Comparison of ENCODE assay signal across 16 mouse cellular contexts in the genomic region with DNA sequence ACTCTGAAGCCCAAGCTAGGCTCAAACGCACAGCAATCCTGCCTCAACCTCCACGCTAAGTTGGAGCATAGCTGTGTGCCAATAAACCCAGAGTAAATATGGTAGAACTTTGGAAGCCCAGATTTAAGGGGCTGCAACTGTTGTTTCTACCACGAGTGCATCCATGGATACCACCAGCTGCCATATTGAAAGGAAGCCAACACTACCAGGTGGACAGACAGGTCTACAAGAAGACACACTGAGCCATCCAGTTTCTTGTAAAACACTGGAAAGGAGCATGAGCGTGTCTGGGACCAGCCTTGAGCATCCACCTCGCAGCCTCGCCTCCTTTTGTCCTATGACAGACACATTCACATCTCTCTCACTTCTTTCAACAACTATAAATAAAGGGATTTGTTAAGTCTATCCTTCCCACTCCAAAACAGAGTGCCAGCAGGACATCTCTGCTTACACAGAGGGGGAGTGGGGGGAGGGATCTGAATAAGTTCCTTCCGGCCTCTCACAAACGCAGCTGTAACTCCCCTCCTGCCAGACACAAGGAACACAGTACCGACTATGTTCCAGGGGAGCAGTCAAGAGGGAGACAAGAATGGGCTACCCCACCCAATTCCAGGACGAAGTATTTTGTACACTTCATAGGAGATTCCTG.
A peak's percentile ranks its signal among the peaks of the same experiment; 100 is the strongest.
DNase-seq lines count a peak whose midpoint lies in the region; ATAC-seq and TF ChIP-seq lines count a peak whose summit lies in the region.
"Had no signal": no experiment of that assay in that cellular context is flagged by ENCODE, and none has a peak within 500 bp of the region (broad histone marks: within the 10 kb centered on the region; RNA-seq: fewer than 3 reads in every experiment).

No protein-coding gene starts in this region.

- 0 out of 2 replicates have a peak, but pooled peaks cover 4% of the 10 kb centered on the region for H3K36me3 ChIP-seq in intestine, embryonic 14.5 days (ENCODE audit: control insufficient read depth, insufficient read depth, low read length)
- peaks cover 11% of the 10 kb centered on the region for H3K36me3 ChIP-seq in intestine, postnatal 0 days (ENCODE audit: control insufficient read depth, insufficient read depth)
- H3K36me3 ChIP-seq in midbrain, postnatal 0 days (ENCODE audit: insufficient read depth, low read length), result no peaks in the 10 kb centered on the region
- no peaks in the 10 kb centered on the region for H3K36me3 ChIP-seq in midbrain, embryonic 10.5 days
- no peaks in the 10 kb centered on the region for H3K36me3 ChIP-seq in stomach, embryonic 16.5 days (ENCODE audit: control insufficient read depth, insufficient read depth, low read length)
- H3K36me3 ChIP-seq: hindbrain, embryonic 15.5 days; neural tube, embryonic 15.5 days had no signal

- no peak for ATAC-seq in intestine, embryonic 14.5 days (replicated peaks; ENCODE audit: low FRiP score, low TSS enrichment, low read depth)
- ATAC-seq in intestine, postnatal 0 days, result no peak
- ATAC-seq in midbrain, postnatal 0 days (ENCODE audit: low FRiP score), result no peak
- ATAC-seq in stomach, embryonic 16.5 days (ENCODE audit: insufficient read depth, low FRiP score), result no peak
- ATAC-seq: midbrain, embryonic 16.5 days had no signal

- TF ChIP-seq CTCF in intestine, postnatal 0 days (IDR thresholded peaks at IDR 0.05; ENCODE audit: low read depth), result no peak
- TF ChIP-seq CTCF in midbrain, postnatal 0 days (IDR thresholded peaks at IDR 0.05), result no peak

- H3K9me3 ChIP-seq in intestine, embryonic 14.5 days (ENCODE audit: control insufficient read depth, low read length), result no peaks in the 10 kb centered on the region
- no peaks in the 10 kb centered on the region for H3K9me3 ChIP-seq in intestine, postnatal 0 days (ENCODE audit: control insufficient read depth)
- no peaks in the 10 kb centered on the region for H3K9me3 ChIP-seq in midbrain, postnatal 0 days (ENCODE audit: low read length)
- H3K9me3 ChIP-seq in midbrain, embryonic 10.5 days (replicated peaks), result no peaks in the 10 kb centered on the region
- no peaks in the 10 kb centered on the region for H3K9me3 ChIP-seq in stomach, embryonic 16.5 days (replicated peaks; ENCODE audit: control insufficient read depth, low read length)
- H3K9me3 ChIP-seq: hindbrain, embryonic 15.5 days; neural tube, embryonic 15.5 days had no signal

- H3K4me1 ChIP-seq in intestine, embryonic 14.5 days (replicated peaks; ENCODE audit: control insufficient read depth, insufficient read depth, low read length), result peaks cover 29% of the 10 kb centered on the region
- peaks cover 11% of the 10 kb centered on the region; the same call in 1 of the 2 replicates for H3K4me1 ChIP-seq in intestine, postnatal 0 days (replicated peaks; ENCODE audit: control insufficient read depth, insufficient read depth, low read length)
- H3K4me1 ChIP-seq in midbrain, postnatal 0 days (ENCODE audit: insufficient read depth, low read length), result no peaks in the 10 kb centered on the region
- peaks cover 42% of the 10 kb centered on the region for H3K4me1 ChIP-seq in midbrain, embryonic 10.5 days
- H3K4me1 ChIP-seq in stomach, embryonic 16.5 days (ENCODE audit: control insufficient read depth, insufficient read depth, low read length), result peaks cover 29% of the 10 kb centered on the region; the same call in 1 of the 2 replicates
- H3K4me1 ChIP-seq: hindbrain, embryonic 15.5 days had no signal

- WGBS in intestine, embryonic 14.5 days, result 44% methylated on average over 10 of the region's 10 CpGs
- 52% methylated on average over 10 of the region's 10 CpGs for WGBS in intestine, postnatal 0 days
- 36% methylated on average over 10 of the region's 10 CpGs for WGBS in midbrain, postnatal 0 days
- WGBS in midbrain, embryonic 10.5 days, result 46% methylated on average over 10 of the region's 10 CpGs
- 57% methylated on average over 10 of the region's 10 CpGs for WGBS in stomach, embryonic 16.5 days

- H3K27ac ChIP-seq in intestine, embryonic 14.5 days (ENCODE audit: low read depth), result 0 out of 2 replicates have a peak overlapping the region, but pooled peaks have one; percentile 19
- no peak overlapping the region for H3K27ac ChIP-seq in intestine, postnatal 0 days (ENCODE audit: low read depth, low read length)
- no peak overlapping the region for H3K27ac ChIP-seq in midbrain, postnatal 0 days (ENCODE audit: low read depth, low read length)
- no peak overlapping the region for H3K27ac ChIP-seq in midbrain, embryonic 10.5 days (replicated peaks)
- peak overlapping the region; percentile 16; the same call in 1 of the 2 replicates for H3K27ac ChIP-seq in stomach, embryonic 16.5 days (ENCODE audit: low read length)
- H3K27ac ChIP-seq: gastrocnemius, adult 2 months; hindbrain, embryonic 15.5 days; liver, embryonic 14.5 days; neural tube, embryonic 15.5 days had no signal

- H3K4me2 ChIP-seq in intestine, embryonic 14.5 days (ENCODE audit: low read length), result no peak overlapping the region
- H3K4me2 ChIP-seq in intestine, postnatal 0 days (replicated peaks; ENCODE audit: low read depth), result no peak overlapping the region
- H3K4me2 ChIP-seq in midbrain, postnatal 0 days (ENCODE audit: low read depth, low read length, poor library complexity, severe bottlenecking), result no peak overlapping the region
- no peak overlapping the region for H3K4me2 ChIP-seq in stomach, embryonic 16.5 days (ENCODE audit: low read depth, low read length)
- H3K4me2 ChIP-seq: hindbrain, embryonic 15.5 days; neural tube, embryonic 15.5 days had no signal

- H3K9ac ChIP-seq in intestine, embryonic 14.5 days (ENCODE audit: low read length), result no peak overlapping the region
- H3K9ac ChIP-seq in intestine, postnatal 0 days (ENCODE audit: low read depth, low read length), result no peak overlapping the region
- no peak overlapping the region for H3K9ac ChIP-seq in midbrain, postnatal 0 days (replicated peaks; ENCODE audit: low read length, poor library complexity, severe bottlenecking)
- no peak overlapping the region for H3K9ac ChIP-seq in stomach, embryonic 16.5 days (ENCODE audit: low read length)
- H3K9ac ChIP-seq: hindbrain, embryonic 15.5 days; liver, embryonic 14.5 days; neural tube, embryonic 15.5 days had no signal

- no peaks in the 10 kb centered on the region for H3K27me3 ChIP-seq in intestine, embryonic 14.5 days (replicated peaks; ENCODE audit: control insufficient read depth, insufficient read depth, low read length)
- no peaks in the 10 kb centered on the region for H3K27me3 ChIP-seq in intestine, postnatal 0 days (replicated peaks; ENCODE audit: control insufficient read depth, insufficient read depth, low read length)
- H3K27me3 ChIP-seq in midbrain, postnatal 0 days (ENCODE audit: insufficient read depth, low read length), result no peaks in the 10 kb centered on the region
- no peaks in the 10 kb centered on the region for H3K27me3 ChIP-seq in midbrain, embryonic 10.5 days (ENCODE audit: low read depth, poor library complexity, severe bottlenecking)
- no peaks in the 10 kb centered on the region for H3K27me3 ChIP-seq in stomach, embryonic 16.5 days (ENCODE audit: control insufficient read depth, insufficient read depth, low read length)
- H3K27me3 ChIP-seq: hindbrain, embryonic 15.5 days; neural tube, embryonic 15.5 days had no signal

- DNase-seq in embryo, embryonic 10.5 days (ENCODE audit: low spot score), result peak; percentile 23
- DNase-seq in embryo, embryonic 9.5 days (ENCODE audit: extremely low spot score), result no peak
- DNase-seq in intestine, embryonic 14.5 days (ENCODE audit: low spot score), result no peak
- peak; percentile 27 for DNase-seq in midbrain, postnatal 0 days (ENCODE audit: low spot score)
- no peak for DNase-seq in midbrain, embryonic 10.5 days (ENCODE audit: low spot score)
- no peak for DNase-seq in frontal cortex, adult 2 months (ENCODE audit: extremely low spot score in 1 of 2, low spot score in 1 of 2)
- DNase-seq: cerebellum, adult 9-10 months; gastrocnemius, adult 2 months; left cerebral cortex, postnatal 4 days; thymus, adult 2 months had no signal

- no peak overlapping the region for H3K4me3 ChIP-seq in intestine, embryonic 14.5 days (ENCODE audit: low read depth, low read length)
- H3K4me3 ChIP-seq in intestine, postnatal 0 days (ENCODE audit: low read depth, low read length), result no peak overlapping the region
- H3K4me3 ChIP-seq in midbrain, postnatal 0 days (ENCODE audit: low read depth, low read length), result no peak overlapping the region
- no peak overlapping the region for H3K4me3 ChIP-seq in midbrain, embryonic 10.5 days
- no peak overlapping the region for H3K4me3 ChIP-seq in stomach, embryonic 16.5 days (replicated peaks; ENCODE audit: low read length)
- H3K4me3 ChIP-seq: gastrocnemius, adult 2 months; hindbrain, embryonic 15.5 days; neural tube, embryonic 15.5 days had no signal

Comparison
In these comparisons a context has a peak if more than half of its experiments do, and no peak if none do; other contexts are left out.
1. DNase-seq: peak in embryo, embryonic 10.5 days (single experiment) and midbrain, postnatal 0 days (single experiment); none in embryo, embryonic 9.5 days (single experiment), intestine, embryonic 14.5 days (single experiment), midbrain, embryonic 10.5 days (single experiment) and frontal cortex, adult 2 months (0 of 2).
2. H3K27ac ChIP-seq: peak in intestine, embryonic 14.5 days (single experiment) and stomach, embryonic 16.5 days (single experiment); none in intestine, postnatal 0 days (single experiment), midbrain, postnatal 0 days (single experiment) and midbrain, embryonic 10.5 days (single experiment).